Mouse (Mus musculus): Measurements from ENCODE around the gene Shd.

DNA sequence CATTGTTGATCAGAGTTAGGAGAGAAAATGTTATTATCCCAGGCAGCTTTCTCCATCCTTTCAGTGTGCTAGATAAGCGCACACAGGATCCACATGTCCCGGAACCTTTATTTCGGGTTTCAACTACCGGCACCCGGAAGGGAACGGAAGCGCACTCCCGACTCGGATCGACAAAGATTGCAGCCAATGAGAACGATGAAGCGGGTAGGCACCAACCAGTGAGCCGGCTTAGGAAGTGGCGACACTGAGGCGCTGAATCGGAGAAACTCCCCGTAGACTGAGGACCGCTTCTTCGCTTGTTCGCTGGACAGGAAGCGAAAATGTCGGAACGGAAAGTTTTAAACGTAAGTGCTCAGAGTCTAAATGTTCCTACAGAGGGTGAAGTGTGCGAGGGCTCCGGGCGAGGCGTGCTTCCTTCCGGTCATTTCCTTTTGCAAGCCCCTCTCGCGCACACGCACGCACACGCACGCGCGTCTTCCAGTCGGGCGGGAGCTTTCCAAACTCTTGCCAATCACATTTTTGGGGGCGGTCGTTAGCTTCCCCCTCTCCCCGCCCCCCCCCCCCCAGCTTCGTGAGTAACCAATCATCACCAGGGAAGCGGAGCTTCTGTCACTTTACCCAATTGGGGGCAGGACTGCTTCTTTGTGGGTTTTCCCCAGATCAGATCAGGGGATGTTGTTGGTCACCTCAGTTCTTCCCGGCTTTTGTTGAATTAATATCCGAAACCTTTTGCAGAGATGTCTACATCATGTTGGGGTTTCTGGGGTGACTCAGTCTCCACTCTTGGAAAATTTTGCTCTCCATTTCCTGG, 11.1 kb upstream of the Shd start, which contains the start of gene Yju2:
- TF ChIP-seq CTCF (IDR thresholded peaks at IDR 0.05; ENCODE audit: low read depth, low read length) (no peak), POLR2A (IDR thresholded peaks at IDR 0.05; ENCODE audit: insufficient read depth, low read length) (peak; percentile 31), EP300 (IDR thresholded peaks at IDR 0.05; ENCODE audit: insufficient read depth, low read depth, low read length) (no peak)

Measured in ES-Bruce4 (cell line).